Mouse (Mus musculus) inflammation-experienced regulatory T-cells, adult 6 months (primary cell): ENCODE measurements around the gene Bnc2. TPM values are rescaled to one million over a fixed set of nuclear protein-coding genes. Genes with fewer than 3 reads are reported as not detected.

Experiments
- ATAC-seq: one replicate; pipeline ENCODE4 v1.8.0; 2017
- polyA plus RNA-seq, 3 experiments: library from polyadenylated mRNA; unstranded; fragments of 100-300 nt; shearing (Covaris generic); gene quantifications; one replicate each; pipeline ENCODE4 v1.2.1; 2017

Bnc2 gene
- polyA plus RNA-seq, 3 experiments from 2014 or later = not detected

DNA sequence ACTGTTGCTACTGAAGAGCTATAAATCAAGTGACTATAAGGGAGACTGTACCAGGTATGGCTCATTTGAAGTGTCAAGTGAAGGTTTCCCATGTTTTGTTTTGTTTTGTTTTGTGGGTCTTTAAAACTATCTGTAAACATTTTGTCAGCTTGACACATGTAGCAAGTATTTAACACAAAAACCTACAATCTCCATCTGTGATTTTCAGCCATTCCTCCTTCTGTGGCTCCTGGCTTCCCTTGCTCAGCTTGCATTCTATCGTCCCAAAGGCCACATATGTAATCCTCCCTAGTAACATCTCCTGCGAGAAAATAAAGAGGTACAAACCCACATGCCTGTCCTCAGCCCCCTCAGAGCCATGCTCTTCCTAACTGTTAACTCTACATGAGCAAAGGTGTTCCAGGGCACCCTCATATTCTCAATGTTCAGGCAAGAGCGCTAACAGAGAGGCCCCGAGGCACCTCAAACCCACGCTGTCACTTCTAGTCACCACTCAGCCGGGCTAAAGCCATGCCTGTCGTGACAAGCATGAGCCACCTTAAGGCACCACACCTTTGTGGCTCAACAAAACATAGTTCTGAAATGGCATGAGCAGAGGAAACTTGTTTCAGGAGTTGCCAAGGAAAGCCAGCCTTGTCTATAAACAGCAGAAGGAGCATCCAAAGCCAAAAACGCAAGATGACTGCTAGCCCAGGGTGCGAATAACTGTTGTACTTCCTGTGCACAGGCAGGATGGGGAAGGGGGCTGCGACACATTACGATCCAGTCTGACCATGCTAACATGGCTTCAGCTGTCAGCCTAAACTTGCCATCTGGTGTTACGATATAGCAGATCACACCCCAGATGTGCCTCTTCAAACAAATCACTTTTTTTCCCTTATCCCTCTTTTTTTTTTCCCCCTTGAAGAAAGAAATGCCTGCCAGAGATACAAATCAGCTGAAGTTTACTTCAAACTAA, 42.0 kb downstream of the Bnc2 start:
- no peak for ATAC-seq

- no peak for ATAC-seq
Observed at GRCm38 (mm10) chr4:84627616-84628015, 47.5 kb downstream of the Bnc2 start.

DNA sequence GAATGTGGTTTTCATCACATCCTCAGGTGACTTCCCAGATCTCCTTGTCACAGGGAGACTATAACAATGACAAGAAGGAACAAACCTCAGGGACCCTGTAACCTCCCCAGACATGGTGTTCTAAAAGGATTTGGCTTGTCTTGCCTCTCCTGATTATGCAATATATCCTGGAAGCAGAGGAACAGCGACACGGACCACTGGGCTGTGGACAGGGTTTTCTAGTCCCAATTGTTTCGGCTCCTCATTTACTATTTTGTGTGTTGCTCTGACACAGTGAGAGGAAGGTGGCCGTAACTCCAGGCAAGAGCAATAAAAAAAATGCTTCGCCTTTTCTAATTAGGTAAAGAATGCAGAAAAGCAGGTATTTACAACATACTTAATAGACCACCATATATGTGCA, 51.8 kb downstream of the Bnc2 start:
- no peak for ATAC-seq

DNA sequence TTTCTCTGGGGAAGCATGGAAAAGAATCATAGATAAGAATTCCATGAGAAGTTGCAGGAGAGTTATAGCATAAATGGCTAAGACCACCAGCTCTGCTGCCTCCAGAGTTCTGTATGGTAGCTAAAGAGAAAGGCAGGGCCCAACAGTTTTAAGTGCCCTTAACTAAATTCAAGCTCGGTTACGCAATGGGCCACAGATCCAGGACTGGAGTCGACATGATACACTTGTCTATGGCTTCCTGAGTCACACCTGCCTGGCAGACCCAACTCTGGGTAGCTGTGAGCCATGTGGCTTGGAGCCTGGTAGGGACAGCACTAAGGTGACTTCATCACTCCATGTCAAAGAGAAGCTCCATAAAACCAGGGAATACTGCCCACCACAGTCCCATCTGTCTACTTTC, 53.3 kb downstream of the Bnc2 start:
- ATAC-seq = no peak

- no peak for ATAC-seq
Observed at GRCm38 (mm10) chr4:84609861-84610260, 65.2 kb downstream of the Bnc2 start.

DNA sequence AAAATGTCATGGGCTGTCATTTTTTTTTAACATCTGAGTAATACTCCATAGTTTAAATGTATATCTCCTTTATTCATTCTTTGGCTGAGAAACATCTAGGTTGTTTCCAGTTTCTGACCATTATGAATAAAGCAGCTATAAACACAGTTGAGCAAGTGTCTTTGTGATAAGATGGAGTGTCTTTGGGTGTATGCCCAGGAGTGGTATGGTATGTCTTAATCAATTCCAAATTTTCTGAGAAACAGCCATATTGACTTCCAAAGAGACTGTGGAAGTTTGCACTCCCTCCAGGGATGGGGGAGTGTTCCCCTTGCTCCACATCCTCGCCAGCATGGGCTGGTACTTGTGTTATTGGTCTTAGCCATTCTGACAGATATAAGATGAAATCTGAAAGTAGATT, 70.6 kb downstream of the Bnc2 start:
- no peak for ATAC-seq

- no peak for ATAC-seq
Observed at GRCm38 (mm10) chr4:84580260-84580952, 94.7 kb downstream of the Bnc2 start.

- no peak for ATAC-seq
Observed at GRCm38 (mm10) chr4:84578296-84578695, 96.8 kb downstream of the Bnc2 start.

DNA sequence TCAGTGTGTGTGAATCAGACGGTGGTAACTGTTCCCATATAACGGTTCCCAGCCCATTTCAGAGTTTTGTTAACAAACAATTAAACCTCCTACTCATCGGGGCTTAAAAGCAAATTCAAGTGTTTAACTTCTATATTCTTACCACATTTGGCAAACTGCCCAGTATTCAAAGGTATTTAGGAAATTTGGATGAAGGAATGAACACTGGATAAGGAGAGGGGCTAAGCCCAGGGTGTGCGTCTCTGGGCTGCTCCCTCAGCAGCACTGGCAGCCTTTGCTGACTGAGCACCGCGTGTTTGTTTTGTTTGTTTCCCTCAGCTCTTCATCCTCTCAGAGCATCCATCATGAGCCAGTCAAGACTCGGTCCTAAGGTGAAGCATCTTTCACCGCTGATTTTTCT, 109.0 kb downstream of the Bnc2 start:
- ATAC-seq = no peak

DNA sequence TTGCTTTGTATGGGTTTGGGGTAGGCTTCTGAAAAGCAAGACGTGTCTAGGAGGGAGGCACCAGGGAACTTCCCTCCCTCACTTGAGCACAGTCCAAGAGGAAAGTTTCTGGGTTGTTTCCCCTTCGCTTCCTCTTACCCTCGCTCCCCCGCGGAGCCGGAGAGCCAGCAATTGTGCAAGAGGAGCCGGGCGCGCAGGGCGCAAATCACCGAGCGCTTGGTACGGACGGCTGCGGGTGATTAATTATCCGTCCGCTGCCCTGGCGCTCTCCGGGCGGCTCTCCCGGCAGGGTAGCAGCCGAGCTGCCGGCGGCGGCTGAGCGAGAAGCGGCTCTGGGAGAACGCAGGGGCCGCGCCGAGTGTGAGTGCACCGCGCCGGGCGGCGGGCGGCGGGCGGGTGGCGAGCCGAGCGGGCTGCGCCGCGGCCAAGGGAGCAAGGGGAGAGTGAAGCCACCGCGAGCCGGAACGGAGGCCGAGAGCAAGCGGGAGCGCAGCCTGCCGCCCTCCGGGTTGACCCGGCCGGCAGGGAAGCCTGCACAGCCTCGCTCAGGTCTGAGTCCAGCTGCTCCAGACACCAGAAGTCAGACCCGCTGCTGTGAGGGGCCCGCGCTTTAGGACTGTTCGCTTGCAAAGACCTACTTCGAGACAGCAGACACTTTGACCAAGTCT, 129.7 kb downstream of the Bnc2 start:
- ATAC-seq = no peak

GRCm38 (mm10) chr4:84544646-84545045, 130.4 kb downstream of the Bnc2 start:
- no peak for ATAC-seq

- no peak for ATAC-seq
Observed at GRCm38 (mm10) chr4:84540531-84540930, 134.5 kb downstream of the Bnc2 start.

DNA sequence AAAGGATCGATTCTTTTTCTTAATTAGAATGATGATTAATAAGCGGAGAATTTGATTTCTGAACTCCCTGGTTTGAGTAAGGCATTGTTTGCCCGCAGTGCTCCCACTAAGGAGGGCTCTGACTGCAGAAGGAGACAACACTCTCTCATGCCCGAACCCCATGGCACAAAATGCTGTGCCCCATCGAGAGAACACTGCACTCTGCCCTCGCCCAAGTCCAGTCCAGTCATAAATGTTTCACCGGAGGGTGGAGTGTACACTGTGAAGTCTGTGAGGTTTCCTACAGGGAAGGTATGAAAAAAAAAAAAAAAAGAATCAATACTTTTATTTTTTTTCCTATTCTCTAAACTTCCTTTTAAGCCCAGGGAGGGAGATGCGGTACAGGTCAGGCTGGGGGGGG, 135.7 kb downstream of the Bnc2 start:
- no peak for ATAC-seq

DNA sequence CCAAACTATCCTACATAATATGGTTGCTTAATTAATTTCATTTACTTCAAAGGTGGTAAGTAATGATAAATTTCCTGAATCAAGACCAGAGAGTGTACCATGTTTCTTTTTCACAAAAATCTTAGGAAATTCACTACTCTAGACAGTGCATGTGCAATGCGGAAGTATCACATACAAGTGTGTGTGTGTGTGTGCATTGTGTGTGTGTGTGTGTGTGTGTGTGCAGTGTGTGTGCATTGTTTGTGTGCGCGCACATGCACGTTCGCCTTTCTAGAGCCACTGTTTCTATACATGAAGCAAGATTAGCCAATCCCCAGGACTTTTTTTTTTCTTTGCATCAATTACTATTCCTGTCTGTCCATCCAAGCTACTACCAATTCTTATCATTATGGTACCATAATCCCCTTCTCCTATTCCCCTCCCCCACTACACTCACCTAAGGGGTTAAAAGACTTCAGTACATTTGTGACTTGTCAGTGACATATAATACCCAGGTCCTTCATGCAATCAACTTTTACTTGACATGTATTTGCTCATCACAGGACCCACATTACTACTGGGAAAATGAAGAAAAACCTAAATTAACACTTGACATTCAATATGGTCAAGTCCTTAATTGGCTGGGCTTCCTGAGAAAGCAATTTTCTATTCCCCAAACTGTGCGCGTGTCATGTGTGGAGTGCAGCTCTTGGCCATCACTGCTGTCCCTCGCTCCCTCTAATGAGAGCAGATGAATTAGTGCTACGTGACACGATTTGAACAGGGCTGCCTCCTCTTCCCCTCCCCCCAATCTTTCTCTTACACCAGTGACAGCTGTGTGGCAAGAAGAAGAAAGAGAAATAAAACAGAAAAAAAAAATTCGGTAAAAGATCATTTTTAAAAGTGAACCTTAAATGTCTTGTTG, 145.9 kb downstream of the Bnc2 start:
- no peak for ATAC-seq

DNA sequence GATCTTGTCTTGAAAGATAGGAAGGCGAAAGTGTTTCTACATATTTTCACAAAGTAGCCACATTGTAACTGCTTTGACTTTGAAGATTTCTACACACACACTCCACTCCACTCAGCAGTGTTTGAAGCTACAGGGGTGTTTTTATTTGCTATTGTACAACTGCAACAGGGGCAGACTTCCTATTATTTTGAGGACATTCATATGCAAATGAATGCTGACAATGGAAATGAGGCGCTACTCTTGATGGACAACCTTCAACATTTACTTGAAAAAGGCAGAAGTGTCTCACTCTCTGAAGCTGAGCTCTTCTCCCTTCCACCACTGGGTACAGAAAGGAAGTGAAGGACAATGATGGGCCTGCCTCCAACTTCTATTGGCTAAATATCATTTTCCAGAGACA, 146.7 kb downstream of the Bnc2 start:
- no peak for ATAC-seq

DNA sequence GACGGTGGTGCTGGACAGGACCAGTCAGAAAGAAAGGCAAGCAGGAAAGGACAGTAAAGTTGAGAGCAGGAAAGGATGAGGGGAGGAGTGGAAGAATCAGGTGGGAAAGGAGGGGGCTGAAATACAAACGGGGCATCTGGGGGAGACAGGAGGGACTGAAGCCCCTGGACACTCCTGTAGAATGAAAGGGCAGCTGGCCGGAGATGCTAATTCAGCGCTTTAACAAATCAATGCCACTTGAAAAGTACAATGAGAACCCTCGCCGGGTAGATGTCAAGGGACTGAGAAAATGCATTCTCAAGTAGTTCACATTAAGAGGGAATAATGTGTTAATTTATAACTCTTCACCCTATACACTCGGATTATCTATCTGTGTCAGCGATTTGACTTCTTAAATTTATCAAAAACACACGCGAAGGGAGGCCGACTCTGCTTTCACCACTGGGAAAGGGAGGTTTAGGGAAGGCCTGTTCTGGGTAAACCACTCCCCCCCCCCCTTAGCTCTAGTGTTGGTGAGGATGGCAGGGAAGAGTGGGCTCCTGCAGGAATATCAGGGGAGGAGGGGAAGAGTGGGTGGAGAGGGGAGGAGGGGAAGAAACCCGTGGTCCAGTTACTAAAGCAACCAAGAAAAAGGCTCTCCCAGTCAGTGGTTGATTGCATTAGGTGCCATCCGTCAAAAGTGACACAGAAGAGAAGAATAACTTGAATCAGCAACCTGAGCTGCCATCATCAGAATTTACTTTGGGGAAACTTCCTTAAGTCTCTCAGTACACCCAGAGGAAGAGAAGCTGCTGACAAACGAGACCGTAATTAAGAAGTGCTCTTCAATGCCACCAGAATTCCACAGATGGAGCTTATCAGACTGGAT, 147.8 kb downstream of the Bnc2 start:
- no peak for ATAC-seq

- no peak for ATAC-seq
Observed at GRCm38 (mm10) chr4:84523651-84524221, 151.3 kb downstream of the Bnc2 start.

DNA sequence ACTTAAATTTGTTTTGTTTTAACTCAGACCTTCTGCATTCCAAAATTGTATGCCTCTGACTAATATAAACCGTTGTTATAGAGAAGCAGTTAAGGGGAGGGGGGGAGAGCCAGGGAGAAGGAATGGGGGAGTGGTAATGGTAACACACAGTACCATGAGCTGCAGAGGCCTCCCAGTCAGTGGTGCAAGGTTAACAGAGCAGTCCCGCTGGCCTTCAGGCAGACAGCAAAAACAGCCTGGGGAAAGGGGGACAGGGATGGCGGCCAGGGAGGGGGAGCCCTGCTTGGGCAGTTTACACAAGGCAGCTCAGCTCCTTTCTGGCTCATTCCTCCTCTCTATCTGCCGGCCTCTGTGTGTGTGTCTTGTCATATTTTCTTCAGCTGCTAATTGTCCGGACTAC, 151.9 kb downstream of the Bnc2 start:
- ATAC-seq = no peak

GRCm38 (mm10) chr4:84521562-84521961, 153.5 kb downstream of the Bnc2 start:
- ATAC-seq = no peak

DNA sequence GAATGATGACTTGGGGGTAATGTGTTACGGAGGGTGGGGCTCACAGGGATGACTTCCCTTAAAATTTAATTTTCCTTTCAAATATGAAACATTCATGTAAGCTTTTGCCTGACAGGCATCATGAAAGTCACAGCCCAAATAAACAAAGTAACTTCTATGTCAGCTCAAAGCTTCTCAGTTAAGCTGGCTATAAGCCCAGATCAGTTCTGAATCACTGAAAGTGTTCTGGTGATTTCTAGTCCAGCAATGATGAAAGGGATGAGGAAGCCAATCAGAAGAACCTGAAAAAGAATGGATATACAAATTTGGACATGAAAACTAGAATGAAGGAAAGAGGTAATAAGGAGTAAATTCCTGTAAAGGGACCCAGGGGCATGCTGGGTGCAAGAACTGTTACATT, 164.6 kb downstream of the Bnc2 start:
- no peak for ATAC-seq

DNA sequence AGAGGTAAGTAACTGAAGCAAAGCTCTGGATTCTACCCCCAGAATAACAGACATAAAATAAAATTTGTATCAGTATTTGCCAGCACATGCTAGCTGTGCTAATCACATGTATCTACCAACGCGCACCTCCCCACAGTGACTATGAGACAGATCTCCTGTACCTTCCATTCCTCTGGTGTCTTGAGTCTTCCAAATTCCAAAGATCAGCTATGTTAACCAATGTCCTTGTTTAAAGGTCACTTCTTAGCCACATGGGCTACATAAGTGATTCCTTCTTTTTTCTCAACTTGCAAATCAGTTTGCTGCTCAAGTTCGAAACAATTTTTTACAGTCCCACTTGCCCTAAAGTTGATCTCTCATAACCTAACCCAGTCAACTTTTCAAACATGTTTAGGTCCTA, 167.5 kb downstream of the Bnc2 start:
- no peak for ATAC-seq
